Mouse (Mus musculus) Patski (cell line): ENCODE results near the gene Abca14. TPM values are rescaled to one million over a fixed set of nuclear protein-coding genes. Genes with fewer than 3 reads are reported as not detected.
A peak's percentile ranks its signal among the peaks of the same experiment; 100 is the strongest.

ENCODE experiments used
- ATAC-seq: fragments of 100-300 bp; one replicate; pipeline ENCODE4 v1.8.0; 2021
- CTCF ChIA-PET: fragments of 350-600 bp; sonication (Branson Sonifier 250); formaldehyde crosslinking; loops from one replicate; lab custom pipeline; 2022; ENCODE audit warnings: inconsistent platforms; lab: Charles Lee
- POLR2A ChIA-PET: fragments of 350-600 bp; sonication (Branson Sonifier 250); formaldehyde crosslinking; loops from one replicate; lab custom pipeline; 2022; ENCODE audit warnings: antibody characterized with exemption, inconsistent platforms; lab: Charles Lee
- DNase-seq: peaks from one replicate; pipeline ENCODE4 v3.0.0-alpha.2; 2011; ENCODE audit warnings: low read depth, low spot score
- H3K27me3 ChIP-seq: fragments of 371-371 bp; one replicate; pipeline ENCODE4 v1.5.1; 2021
- CTCF ChIP-seq: fragments of 100-300 bp; IDR thresholded peaks from one replicate; pipeline ENCODE4 v1.5.1; 2021
- in situ Hi-C: fragments of 300-500 bp; cut with MboI; formaldehyde crosslinking; loops from 3 replicates; pipeline ENCODE4 v1.11.1; 2018; ENCODE audit warnings: low pct_unique_long_range_greater_than_20kb, mixed read lengths
- polyA plus RNA-seq: library from polyadenylated mRNA; unstranded; gene quantifications from one replicate; pipeline ENCODE4 v1.2.3, GENCODE M21; 2021

The Abca14 gene
- polyA plus RNA-seq, 1 experiment from 2014 or later, result not detected

DNA sequence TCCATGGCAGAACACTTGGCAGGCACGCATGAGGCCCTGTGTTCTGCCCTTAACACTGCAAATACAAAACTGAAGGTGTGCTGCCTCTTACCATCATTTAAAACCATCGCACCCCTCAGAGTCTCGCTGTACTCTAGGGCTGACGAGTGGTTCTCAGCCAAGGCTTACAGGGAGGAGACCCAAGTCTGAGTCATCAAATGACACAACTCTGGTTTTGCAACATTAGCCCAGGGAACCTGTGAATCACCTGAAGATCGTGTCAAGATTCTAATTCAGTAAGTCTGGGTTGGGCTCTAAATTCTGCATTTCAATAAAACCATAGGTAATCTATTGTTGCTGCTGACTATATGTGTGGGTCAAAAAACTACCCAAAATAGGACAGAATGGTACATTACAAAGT is 23.2 kb upstream of the Abca14 start:
- ChIA-PET POLR2A (no interaction called here), CTCF (no interaction called here)
- no peaks in the 10 kb centered on the region for H3K27me3 ChIP-seq
- DNase-seq (no peak), ATAC-seq (no peak)
- in situ Hi-C loops, result no loop called here
- no peak for TF ChIP-seq CTCF

DNA sequence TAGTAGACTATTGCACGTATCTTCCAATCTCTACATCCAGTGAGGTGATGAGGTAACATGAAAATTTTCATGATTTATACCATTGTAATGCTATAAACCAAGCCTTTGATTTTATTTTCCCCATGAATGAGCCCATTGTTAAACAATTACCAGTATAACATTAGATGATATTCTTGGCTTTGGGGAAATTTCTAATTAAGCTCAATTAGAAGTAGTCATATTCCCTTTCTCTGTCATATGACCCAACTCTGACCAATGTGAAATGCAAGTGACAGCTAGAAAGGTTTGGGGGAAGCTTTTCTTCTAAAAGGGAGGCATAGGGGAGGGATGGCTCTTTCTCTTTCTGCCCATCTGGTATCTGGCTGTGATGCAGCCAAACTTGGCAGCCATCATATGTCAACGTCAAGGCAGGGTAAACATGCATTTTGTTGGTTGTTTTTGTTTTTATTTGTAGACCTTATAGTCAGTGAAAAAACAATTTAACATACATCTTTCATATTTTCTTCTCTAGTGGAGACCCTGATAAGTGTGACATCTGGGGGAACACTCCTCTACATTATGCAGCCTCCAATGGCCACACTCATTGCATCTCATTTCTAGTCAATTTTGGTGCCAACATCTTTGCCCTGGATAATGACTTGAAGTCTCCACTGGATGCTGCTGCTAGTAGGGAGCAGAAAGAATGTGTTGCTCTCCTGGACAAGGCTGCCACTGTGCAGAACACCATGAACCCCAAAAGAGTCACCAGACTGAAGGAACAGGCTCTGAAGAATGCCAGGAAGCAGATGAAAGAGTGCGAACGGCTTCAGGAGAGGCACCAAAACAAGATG is 22.1 kb upstream of the Abca14 start:
- POLR2A ChIA-PET, result no interaction called here
- in situ Hi-C loops, result no loop called here
- no peak for TF ChIP-seq CTCF
- ATAC-seq, result no peak
- DNase-seq, result no peak
- no peaks in the 10 kb centered on the region for H3K27me3 ChIP-seq
- CTCF ChIA-PET, result no interaction called here

DNA sequence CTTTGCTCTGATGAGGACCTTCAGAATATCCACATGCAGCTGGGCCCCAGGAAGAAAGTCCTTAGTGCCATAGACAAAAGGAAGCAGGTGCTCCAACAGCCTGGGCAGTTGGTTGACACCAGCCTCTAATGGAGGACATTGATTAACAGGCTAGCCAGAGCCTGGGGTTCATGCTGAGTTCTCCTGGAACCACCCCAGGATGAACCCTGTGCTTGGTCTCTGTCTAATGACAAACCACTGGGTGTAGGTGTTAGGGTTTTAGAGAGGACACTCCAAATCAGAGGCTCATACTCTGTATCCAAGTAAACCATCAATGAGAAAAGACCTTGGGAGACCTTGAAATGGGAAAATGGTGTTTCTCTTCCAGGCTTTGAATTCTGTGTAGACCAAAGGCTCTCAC is 20.9 kb upstream of the Abca14 start:
- no peaks in the 10 kb centered on the region for H3K27me3 ChIP-seq
- POLR2A ChIA-PET, result no interaction called here
- no peak for TF ChIP-seq CTCF
- CTCF ChIA-PET, result no interaction called here
- no peak for ATAC-seq
- DNase-seq, result no peak
- in situ Hi-C loops, result no loop called here

DNA sequence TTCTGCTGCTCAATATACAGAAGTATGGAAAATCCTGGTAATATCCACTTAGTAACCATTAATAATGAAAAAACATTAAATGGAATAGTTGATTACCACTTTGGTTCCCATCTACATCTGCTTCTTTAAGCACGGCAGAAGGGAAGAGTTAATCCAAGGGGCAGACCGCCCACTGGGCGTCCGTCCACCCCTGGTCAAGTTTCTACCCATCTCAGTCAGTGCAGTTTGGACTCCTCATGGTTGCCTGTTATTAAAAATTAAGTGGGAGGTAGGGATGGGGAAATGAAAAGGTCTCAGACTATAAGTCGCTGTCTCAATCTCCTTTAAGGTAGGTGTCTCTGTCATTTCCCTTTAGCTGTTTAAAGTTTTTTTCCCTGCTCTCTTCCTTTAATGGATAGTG is 14.8 kb upstream of the Abca14 start:
- no peaks in the 10 kb centered on the region for H3K27me3 ChIP-seq
- no peak for ATAC-seq
- ChIA-PET CTCF (no interaction called here), POLR2A (no interaction called here)
- TF ChIP-seq CTCF, result no peak
- in situ Hi-C loops, result no loop called here
- DNase-seq, result no peak

DNA sequence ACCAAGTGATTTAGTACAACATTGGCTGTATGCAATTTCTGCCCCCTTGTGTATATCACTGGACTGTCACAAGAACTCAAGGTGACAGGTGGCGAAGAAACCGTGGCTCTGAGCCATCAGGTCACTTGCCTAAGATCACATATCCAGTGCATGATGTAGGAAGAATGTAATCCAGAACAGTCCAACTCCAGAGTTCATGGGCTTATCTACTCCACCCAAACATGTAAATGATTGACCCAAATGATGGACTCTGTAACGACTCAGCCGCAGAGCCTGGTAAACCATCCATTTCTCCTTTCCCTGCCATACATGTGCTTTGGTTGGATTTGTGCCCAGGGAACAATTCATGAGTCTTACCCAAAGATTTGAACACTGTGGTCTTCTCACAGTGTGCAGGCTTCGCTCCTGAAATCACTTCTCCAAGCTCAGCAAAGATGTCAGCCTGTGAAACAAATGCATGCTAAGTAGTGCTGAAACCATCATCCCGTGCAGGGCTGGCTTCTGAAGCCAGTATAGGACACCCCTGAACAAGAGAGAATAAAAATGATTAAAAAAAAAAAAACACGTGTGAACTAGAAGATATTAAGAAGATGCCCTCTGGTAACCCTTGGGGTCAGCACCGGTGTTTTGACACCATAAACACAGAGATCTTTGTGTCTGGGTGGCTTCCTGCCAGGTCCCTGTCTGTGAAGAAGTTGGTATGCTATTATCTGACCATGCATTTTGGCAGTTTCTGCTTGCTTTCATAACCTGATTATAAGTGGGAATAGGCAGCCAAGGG is 14.2 kb upstream of the Abca14 start:
- H3K27me3 ChIP-seq, result no peaks in the 10 kb centered on the region
- ChIA-PET POLR2A (no interaction called here), CTCF (no interaction called here)
- in situ Hi-C loops, result no loop called here
- peak; percentile 17 for DNase-seq
- no peak for TF ChIP-seq CTCF
- no peak for ATAC-seq

DNA sequence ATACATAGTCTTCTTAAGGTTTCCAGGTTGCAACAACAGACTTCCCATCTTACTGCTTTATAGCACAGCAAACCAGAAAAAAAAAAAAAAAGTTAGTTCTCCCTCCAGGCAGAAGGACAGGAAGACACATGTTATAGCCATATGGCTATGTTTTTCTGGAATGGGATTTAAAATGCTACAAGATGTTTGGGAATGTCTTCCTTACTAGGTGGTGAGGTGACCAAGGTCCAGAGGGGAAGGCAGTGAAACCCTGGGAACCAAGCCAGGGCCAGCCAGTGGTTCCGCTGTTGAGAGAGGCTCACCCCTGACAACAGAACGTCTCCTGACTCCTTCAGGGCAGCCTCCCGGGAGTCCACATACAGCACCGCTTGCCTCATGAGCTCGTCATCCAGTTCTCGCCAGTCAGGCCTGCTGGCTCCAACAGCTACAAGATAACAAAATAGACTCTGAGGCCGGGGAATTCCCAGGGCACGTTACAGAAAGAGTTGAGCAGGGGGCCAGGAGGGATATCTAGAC is 13.6 kb upstream of the Abca14 start:
- no peaks in the 10 kb centered on the region for H3K27me3 ChIP-seq
- no peak for ATAC-seq
- in situ Hi-C loops, result no loop called here
- DNase-seq, result no peak
- POLR2A ChIA-PET, result no interaction called here
- CTCF ChIA-PET, result interaction anchor here (1.5 kb wide), 1 partner anchor 9 kb away, joined by 5 read pairs; no protein-coding TSS in a partner anchor
- no peak for TF ChIP-seq CTCF

DNA sequence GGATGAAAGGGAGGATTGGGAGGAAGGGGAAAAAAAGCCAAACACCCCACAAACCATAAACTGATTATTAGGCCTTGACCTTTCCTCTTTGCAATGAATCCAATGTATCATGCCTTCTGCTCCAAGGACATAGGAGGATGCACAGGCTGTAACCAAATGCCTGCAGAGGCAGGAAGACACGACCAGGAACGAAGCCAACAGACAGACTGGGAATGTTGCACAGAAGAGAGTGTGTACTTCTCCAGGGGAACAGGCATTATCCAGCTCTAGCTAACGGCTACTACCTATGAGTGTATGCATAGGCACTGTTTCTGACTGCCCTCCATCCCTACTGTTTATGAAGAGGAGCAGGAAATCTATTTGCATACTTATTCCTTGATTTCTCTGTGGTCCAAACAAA is 11.6 kb upstream of the Abca14 start:
- DNase-seq, result no peak
- no peak for ATAC-seq
- no peaks in the 10 kb centered on the region for H3K27me3 ChIP-seq
- TF ChIP-seq CTCF, result no peak
- ChIA-PET CTCF (no interaction called here), POLR2A (no interaction called here)
- in situ Hi-C loops, result no loop called here

DNA sequence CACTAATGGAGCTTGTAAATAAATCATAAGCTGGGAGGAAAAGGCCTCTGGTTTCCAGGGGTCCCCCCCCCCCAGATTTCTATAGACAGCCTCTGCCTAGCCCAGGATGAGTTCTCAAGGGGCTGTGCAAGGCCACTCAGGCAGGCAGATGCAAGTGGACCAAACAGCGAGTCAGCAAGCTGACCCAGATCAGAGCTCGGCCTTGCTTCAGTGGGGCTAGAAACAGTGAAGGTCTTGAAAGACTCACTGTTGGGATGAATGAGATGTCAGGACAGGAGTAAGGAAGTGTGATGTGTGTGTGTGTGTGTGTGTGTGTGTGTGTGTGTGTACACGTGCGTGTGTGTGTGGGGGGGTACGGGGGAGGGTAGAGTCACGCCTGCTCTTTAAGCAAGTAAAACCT is 10.9 kb upstream of the Abca14 start:
- no peak for TF ChIP-seq CTCF
- no peak for ATAC-seq
- POLR2A ChIA-PET, result no interaction called here
- H3K27me3 ChIP-seq, result no peaks in the 10 kb centered on the region
- in situ Hi-C loops, result no loop called here
- DNase-seq, result no peak
- CTCF ChIA-PET, result no interaction called here

DNA sequence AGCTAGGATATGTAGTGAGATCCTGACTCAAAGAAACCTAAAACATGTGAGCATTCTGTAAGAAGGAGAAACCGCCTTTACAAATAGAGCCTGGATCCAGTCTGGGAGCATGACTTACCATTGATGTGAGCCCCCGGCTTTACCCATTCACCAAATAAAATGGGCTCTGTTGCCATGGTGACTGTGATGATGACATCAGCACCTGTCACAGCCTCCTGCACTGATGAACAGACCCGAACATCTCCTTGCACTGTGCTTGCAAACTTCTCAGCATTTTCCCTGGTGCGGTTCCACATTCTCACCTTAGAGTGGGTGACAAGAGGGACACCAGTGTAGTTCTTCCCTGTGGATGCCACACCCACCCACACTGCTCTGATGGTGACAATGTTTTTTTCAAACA is 8.6 kb upstream of the Abca14 start:
- in situ Hi-C loops, result no loop called here
- CTCF ChIA-PET, result interaction anchor here (1.0 kb wide), 1 partner anchor 37 kb away, joined by 3 read pairs; no protein-coding TSS in a partner anchor
- no peak for ATAC-seq
- H3K27me3 ChIP-seq, result no peaks in the 10 kb centered on the region
- TF ChIP-seq CTCF, result no peak
- DNase-seq, result no peak
- POLR2A ChIA-PET, result no interaction called here

DNA sequence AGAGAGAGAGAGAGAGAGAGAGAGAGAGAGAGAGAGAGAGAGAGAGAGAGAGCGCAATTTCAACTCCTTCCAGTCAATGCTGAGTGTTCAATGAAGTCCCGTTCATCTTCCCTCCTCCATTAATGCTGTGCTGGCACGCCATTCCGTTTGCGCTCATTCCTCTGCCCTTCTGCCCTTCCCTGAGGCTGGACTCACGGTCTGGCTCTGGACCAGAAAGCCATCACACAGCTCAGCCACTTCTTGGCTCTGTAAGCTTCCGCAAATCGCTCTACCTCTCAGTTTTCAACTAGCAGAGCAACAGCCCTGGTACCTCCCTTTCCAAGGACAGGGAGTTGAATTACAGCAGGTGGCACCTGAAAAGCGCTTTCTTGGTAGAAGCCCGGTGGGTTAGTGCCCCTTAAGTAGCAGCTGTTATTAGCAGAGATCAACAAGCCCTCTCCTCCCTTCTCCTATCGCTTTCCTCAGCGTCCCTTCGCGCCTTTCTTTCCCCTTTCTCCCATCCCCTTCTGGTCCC is 2.5 kb upstream of the Abca14 start:
- ChIA-PET POLR2A (no interaction called here), CTCF (no interaction called here)
- no peak for TF ChIP-seq CTCF
- no peak for ATAC-seq
- DNase-seq, result no peak
- in situ Hi-C loops, result no loop called here
- H3K27me3 ChIP-seq, result no peaks in the 10 kb centered on the region

DNA sequence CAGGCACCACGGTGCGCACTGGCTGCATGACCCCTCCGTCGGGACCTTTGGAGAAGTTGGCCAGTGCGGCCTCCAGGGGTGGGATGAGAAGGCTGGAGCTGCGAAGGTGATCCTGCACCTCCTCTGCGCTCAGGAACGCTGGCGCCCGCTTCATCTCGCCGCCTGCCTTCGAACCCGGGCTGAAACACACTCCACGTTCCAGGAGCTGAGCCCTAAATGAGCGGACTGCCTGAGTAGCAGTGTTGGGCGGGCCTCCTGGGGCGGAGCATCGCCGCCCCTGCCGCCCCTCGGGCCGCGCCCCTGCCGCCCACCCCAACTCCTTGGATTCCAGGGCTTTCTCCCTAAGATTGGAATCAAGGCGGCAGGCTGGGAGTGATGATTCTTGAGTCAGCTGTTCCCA is 2.0 kb upstream of the Abca14 start, which contains the start of gene Crym:
TSS of gene Crym (minus strand) at position 341 of the 400 bp plus-strand sequence.
- no peak for DNase-seq
- ChIA-PET POLR2A (no interaction called here), CTCF (no interaction called here)
- in situ Hi-C loops, result no loop called here
- ATAC-seq, result no peak
- no peaks in the 10 kb centered on the region for H3K27me3 ChIP-seq
- no peak for TF ChIP-seq CTCF
